Mouse (Mus musculus): Measurements from ENCODE around the gene Kcnmb3. TPM values are rescaled to one million over a fixed set of nuclear protein-coding genes. Genes with fewer than 3 reads are reported as not detected.

Gene Kcnmb3
- polyA plus RNA-seq, 1 experiment from 2014 or later, result 0.23 TPM

DNA sequence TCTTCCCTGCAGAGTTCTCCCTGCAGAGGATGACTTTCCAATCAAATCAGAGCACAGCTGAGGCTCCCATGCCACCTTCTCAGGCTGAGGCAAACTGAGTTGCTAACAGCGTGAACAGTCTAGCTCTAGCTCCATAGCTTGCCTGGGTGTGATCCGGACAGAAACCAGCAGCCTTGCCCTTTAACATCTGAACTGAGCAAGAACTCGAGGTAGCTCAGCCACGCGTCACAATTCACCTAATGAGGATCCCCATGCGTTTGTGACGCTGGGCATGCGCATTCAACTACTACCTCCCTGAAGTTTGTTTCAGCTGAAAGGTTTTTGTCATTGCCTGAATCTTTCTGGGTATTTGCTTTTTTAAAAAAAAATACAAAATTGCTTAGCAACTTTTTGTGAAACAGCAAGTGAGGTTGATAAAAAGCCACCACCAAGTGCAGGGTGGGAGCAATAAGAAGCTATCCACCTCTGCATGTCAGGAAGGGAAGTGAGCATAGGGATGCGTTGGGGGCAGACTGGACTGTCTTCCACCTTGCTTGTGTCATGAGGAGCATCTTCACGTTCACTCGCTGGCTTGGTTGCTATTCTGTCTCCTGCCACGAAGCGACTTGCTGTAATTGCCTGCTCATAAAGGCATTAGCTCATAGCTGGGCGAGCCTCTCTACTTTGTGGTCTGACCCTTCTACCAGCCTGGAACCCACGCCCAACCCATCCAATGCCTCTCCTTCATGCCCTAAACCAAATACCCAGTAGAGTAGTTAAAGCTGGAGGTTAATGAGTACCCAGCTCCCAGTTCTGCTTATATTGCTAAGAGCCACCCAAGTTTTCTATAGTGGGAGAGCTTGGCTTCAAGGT lies 1.7 kb downstream of the Kcnmb3 start:
- no peaks in the 10 kb centered on the region for H3K36me3 ChIP-seq
- 0 out of 2 replicates have a peak, but pooled peaks cover 4% of the 10 kb centered on the region for H3K27me3 ChIP-seq
- no peak for ATAC-seq (ENCODE audit: low FRiP score, low read depth)
- no peak overlapping the region for H3K4me3 ChIP-seq
- no peak overlapping the region for H3K4me2 ChIP-seq (replicated peaks)
- no peak overlapping the region for H3K9ac ChIP-seq (replicated peaks)
- no peak overlapping the region for H3K27ac ChIP-seq (replicated peaks)
- H3K4me1 ChIP-seq, result peaks cover 1% of the 10 kb centered on the region; the same call in 1 of the 2 replicates
- 87% methylated on average over 15 of the region's 15 CpGs for WGBS
- no peaks in the 10 kb centered on the region for H3K9me3 ChIP-seq

DNA sequence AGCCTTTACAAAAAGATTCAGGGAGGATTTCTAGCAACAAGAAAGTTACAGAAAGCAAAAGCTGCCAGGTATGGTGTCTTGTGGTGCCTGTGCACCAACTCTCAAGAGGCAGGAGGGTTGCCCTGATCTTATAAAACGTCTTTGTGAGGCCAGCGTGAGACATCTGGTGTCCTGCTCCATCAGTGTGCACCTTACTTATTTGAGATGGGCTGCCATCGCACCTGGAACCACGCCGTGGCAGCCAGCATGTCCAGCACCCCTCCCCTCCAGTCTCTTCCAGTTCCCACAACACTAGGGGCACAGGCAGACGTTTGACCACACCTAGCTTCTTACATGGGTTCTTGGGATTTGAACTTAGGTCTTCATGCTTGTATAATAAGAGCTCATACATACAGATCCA lies 3.9 kb downstream of the Kcnmb3 start:
- 0 out of 2 replicates have a peak, but pooled peaks cover 3% of the 10 kb centered on the region for H3K27me3 ChIP-seq
- H3K9me3 ChIP-seq, result no peaks in the 10 kb centered on the region

DNA sequence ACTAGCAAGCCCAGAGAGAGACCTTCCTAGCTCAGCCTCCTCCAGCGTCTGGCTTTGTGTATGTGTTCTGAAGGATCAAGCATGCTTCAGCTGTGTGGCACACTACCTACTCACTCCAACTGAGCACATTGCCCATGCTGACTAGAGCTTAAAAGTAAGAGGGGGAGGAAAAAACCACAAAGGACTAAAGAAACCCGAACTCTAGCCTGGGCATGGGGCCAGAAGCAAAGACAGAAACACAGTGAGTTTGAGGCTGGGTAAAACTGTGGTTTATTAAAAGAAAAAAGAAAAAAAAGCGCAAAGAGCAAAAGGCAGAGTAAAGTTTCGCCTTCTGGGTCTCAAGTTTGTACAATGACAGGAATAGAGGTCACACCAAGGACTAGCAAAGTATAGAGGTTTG lies 5.5 kb downstream of the Kcnmb3 start:
- Histone ChIP-seq H3K9me3 (no peaks in the 10 kb centered on the region), H3K27ac (replicated peaks) (no peak overlapping the region), H3K4me2 (replicated peaks) (no peak overlapping the region), H3K27me3 (no peaks in the 10 kb centered on the region), H3K4me3 (no peak overlapping the region), H3K9ac (replicated peaks) (no peak overlapping the region), H3K36me3 (no peaks in the 10 kb centered on the region), H3K4me1 (no peaks in the 10 kb centered on the region)
- 85% methylated on average over 4 of the region's 4 CpGs for WGBS
- ATAC-seq (ENCODE audit: low FRiP score, low read depth), result no peak

More for the DNA sequence above, 3.9 kb downstream of the Kcnmb3 start:
- no peak for ATAC-seq (ENCODE audit: low FRiP score, low read depth)
- Histone ChIP-seq H3K4me3 (no peak overlapping the region), H3K36me3 (no peaks in the 10 kb centered on the region), H3K9ac (replicated peaks) (no peak overlapping the region), H3K27ac (replicated peaks) (no peak overlapping the region), H3K4me1 (no peaks in the 10 kb centered on the region), H3K4me2 (replicated peaks) (no peak overlapping the region)
- WGBS, result 82% methylated on average over 6 of the region's 6 CpGs

DNA sequence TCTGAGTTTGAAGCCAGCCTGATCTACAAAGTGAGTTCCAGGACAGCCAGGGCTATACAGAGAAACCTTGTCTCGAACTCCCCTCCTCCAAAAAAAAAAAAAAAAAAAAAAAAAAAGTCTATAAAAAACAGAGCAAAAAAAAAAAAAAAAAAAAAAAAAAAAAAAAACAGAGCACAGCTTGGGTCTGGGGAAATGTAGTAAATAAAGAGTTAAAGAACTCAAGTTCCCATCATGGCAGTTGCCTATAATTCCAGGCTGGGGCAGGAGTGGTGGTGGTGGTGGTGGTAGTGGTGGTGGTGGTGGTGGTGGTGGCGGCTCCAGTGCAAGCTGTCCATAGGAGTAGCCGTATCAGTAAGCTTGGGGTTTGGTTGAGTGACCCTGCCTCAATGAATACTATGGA lies 9.0 kb downstream of the Kcnmb3 start:
- Histone ChIP-seq H3K4me3 (no peak overlapping the region), H3K36me3 (no peaks in the 10 kb centered on the region), H3K9ac (replicated peaks) (no peak overlapping the region), H3K9me3 (no peaks in the 10 kb centered on the region), H3K27ac (replicated peaks) (no peak overlapping the region), H3K27me3 (no peaks in the 10 kb centered on the region), H3K4me2 (replicated peaks) (no peak overlapping the region), H3K4me1 (no peaks in the 10 kb centered on the region)
- 84% methylated on average over 3 of the region's 3 CpGs for WGBS
- no peak for ATAC-seq (ENCODE audit: low FRiP score, low read depth)

DNA sequence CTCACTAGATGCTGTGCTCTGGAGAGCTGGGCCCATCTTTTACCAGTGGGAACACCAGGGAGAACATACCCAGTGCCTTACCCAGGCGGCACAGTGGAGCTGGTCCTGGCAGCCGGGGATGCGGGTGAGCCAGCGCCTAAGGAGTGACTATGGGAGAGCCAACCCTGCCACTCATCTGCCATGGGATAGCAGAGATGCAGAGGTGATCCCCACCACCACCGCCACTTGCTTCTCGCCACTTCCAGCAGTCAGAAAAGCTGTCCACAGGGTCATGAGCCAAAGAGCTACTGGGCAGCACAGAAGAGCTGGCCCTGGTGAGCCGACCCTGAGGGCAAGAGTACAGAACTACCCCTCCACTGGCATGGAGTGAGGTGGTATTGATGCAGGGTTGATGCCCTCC lies 12.1 kb downstream of the Kcnmb3 start:
- Histone ChIP-seq H3K36me3 (no peaks in the 10 kb centered on the region), H3K9me3 (no peaks in the 10 kb centered on the region), H3K4me1 (no peaks in the 10 kb centered on the region), H3K4me2 (replicated peaks) (no peak overlapping the region), H3K27ac (replicated peaks) (no peak overlapping the region), H3K4me3 (no peak overlapping the region), H3K9ac (replicated peaks) (no peak overlapping the region), H3K27me3 (no peaks in the 10 kb centered on the region)
- ATAC-seq (ENCODE audit: low FRiP score, low read depth), result no peak
- WGBS, result 96% methylated on average over 7 of the region's 7 CpGs

DNA sequence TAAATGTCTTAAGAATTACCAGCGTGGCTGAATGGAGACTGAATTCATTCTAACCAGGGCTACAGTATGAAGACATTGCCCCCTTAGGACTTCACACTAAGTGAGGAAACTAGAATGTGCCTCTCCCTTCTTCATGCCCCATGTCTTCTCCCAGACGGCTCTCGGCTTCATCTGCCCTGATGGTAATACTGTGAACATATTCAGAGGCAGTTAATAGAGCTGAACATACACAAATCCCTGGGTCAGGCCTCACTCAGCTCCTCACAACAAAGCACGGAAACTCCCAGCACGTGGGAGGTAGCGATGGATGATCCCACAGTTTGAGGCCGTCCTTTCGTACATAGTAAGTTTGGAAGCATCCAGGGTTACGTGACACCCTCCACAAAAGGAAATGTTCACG lies 18.8 kb downstream of the Kcnmb3 start:
- no peak overlapping the region for H3K4me2 ChIP-seq (replicated peaks)
- H3K9ac ChIP-seq (replicated peaks), result no peak overlapping the region
- H3K4me3 ChIP-seq, result no peak overlapping the region
- ATAC-seq (ENCODE audit: low FRiP score, low read depth), result no peak
- no peaks in the 10 kb centered on the region for H3K27me3 ChIP-seq
- WGBS, result 86% methylated on average over 10 of the region's 10 CpGs
- no peaks in the 10 kb centered on the region for H3K4me1 ChIP-seq
- no peaks in the 10 kb centered on the region for H3K36me3 ChIP-seq
- H3K9me3 ChIP-seq, result no peaks in the 10 kb centered on the region
- H3K27ac ChIP-seq (replicated peaks), result no peak overlapping the region

DNA sequence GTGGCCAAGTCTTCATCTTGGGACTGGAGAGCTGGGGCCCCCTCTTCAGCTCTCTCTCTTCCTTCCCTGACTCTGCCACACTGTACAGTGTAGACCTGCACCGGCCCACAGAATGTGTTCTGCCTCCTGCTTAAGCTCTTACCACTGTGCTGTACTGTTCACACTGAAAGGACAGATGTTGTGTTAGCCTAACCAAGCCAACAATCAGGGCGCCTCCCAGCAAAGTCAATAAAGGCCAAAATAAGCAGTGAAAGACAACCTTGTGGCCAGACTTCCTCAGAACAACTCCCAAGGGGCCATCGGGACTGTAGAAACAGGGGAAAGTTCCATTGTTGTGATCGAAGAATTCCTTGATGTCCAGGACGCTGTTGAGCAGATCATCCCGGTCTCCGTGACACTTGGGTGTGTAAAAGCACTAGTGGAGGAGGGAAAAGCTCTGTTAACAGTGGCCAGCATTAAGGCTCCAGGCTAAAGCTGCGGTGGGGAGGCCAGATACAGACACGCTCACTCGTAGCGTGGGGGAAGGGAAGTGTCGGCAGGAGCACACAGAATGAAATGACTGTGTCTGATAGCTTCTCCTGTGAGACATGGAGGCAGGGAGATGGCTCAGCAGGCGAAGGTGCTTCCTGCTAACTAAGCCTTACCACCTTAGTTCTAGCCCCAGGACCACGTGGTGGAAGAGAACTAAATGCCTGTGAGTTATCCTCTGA lies 19.7 kb downstream of the Kcnmb3 start:
- no peaks in the 10 kb centered on the region for H3K36me3 ChIP-seq
- no peak overlapping the region for H3K4me3 ChIP-seq
- ATAC-seq (ENCODE audit: low FRiP score, low read depth), result no peak
- no peaks in the 10 kb centered on the region for H3K9me3 ChIP-seq
- H3K9ac ChIP-seq (replicated peaks), result no peak overlapping the region
- no peaks in the 10 kb centered on the region for H3K27me3 ChIP-seq
- no peaks in the 10 kb centered on the region for H3K4me1 ChIP-seq
- H3K4me2 ChIP-seq (replicated peaks), result no peak overlapping the region
- WGBS, result 83% methylated on average over 14 of the region's 14 CpGs
- no peak overlapping the region for H3K27ac ChIP-seq (replicated peaks)

DNA sequence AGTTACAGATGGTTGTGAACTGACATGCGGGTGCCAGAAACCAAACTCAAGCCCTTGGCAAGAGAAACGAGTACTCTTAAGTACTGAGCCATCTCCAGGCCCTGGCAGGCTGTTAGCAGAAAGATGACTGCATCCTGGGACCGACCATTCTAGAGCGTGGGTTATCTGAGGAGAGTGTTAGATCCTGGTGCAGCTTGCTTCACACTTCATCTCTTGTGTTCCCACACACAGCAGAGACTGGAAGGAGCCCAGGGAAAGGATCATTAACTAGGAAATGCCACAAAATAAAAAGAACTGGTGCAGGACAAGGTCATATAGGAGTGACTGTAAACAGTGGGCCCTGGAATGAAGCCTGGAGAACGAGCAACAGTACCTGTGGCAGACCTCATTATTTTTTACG lies 20.9 kb downstream of the Kcnmb3 start:
- WGBS, result 90% methylated on average over 6 of the region's 6 CpGs
- H3K27ac ChIP-seq (replicated peaks), result no peak overlapping the region
- H3K4me3 ChIP-seq, result no peak overlapping the region
- no peaks in the 10 kb centered on the region for H3K9me3 ChIP-seq
- no peaks in the 10 kb centered on the region for H3K36me3 ChIP-seq
- no peak for ATAC-seq (ENCODE audit: low FRiP score, low read depth)
- H3K27me3 ChIP-seq, result no peaks in the 10 kb centered on the region
- no peak overlapping the region for H3K9ac ChIP-seq (replicated peaks)
- no peaks in the 10 kb centered on the region for H3K4me1 ChIP-seq
- H3K4me2 ChIP-seq (replicated peaks), result no peak overlapping the region

DNA sequence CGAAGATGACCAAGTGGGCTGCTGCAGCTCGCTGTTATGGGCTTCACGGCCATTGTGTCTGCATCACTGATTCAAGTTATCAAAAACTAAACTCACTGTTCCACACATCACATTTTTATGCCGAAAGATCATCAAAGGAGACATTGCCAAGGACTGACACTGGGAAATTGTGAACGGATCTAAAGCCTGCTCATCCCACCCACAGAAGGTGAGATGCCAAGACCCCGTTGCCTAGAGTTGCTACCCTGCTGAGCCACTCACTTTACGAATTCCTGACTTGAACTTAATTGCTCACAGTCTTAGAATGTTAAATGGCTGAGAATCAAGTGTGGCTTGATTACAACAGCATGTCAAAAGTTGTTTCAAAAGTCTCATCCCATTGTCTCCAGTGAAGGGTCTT lies 21.6 kb downstream of the Kcnmb3 start:
- no peaks in the 10 kb centered on the region for H3K27me3 ChIP-seq
- no peaks in the 10 kb centered on the region for H3K9me3 ChIP-seq
- H3K4me3 ChIP-seq, result no peak overlapping the region
- H3K4me2 ChIP-seq (replicated peaks), result no peak overlapping the region
- H3K36me3 ChIP-seq, result no peaks in the 10 kb centered on the region
- no peak for ATAC-seq (ENCODE audit: low FRiP score, low read depth)
- H3K9ac ChIP-seq (replicated peaks), result no peak overlapping the region
- H3K27ac ChIP-seq (replicated peaks), result no peak overlapping the region
- no peaks in the 10 kb centered on the region for H3K4me1 ChIP-seq
- WGBS, result 80% methylated on average over 7 of the region's 7 CpGs

DNA sequence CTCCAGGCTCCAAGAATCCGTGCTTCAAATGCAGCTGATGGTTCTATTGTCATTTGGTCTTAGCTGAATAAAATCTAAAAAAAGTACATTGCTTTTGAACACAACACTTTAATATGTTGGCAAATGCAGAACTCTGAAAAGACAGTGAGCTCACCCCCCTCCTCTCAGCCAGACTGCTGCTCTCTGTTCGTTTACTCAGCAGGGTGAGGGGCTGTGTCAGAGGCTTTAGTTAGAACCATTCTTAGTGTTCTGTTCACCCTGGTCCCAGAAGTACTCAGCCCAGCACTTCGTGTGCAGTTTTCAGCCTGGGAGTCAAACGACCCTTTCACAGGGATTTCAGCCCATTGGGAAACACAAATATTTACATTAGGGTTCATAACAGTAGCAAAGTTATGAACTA lies 23.6 kb downstream of the Kcnmb3 start:
- 72% methylated on average over 4 of the region's 4 CpGs for WGBS
- Histone ChIP-seq H3K36me3 (peaks cover 6% of the 10 kb centered on the region), H3K27me3 (no peaks in the 10 kb centered on the region), H3K27ac (replicated peaks) (no peak overlapping the region), H3K4me3 (no peak overlapping the region), H3K4me2 (replicated peaks) (no peak overlapping the region), H3K4me1 (no peaks in the 10 kb centered on the region), H3K9me3 (no peaks in the 10 kb centered on the region), H3K9ac (replicated peaks) (no peak overlapping the region)
- no peak for ATAC-seq (ENCODE audit: low FRiP score, low read depth)

DNA sequence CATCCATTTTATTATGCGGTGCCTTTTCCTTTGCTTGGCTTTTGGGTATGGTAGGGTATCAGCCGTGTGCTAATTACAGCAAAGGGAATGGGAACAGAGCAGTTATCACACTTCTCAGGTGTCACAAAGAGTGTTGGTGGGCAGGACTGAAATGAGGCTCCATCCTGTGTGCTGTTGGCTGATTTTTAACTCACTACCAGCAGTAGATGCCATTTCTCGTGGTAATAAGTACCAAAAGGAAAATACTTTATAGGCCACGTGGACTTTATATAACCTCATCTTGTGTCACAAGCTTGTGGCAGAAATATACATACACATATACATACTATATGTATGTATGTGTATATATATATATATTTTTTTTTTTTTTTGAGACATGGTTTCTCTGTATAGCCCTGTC lies 24.7 kb downstream of the Kcnmb3 start:
- Histone ChIP-seq H3K4me1 (no peaks in the 10 kb centered on the region), H3K9me3 (no peaks in the 10 kb centered on the region), H3K36me3 (peaks cover 17% of the 10 kb centered on the region), H3K4me2 (replicated peaks) (no peak overlapping the region), H3K27ac (replicated peaks) (no peak overlapping the region), H3K27me3 (no peaks in the 10 kb centered on the region), H3K9ac (replicated peaks) (no peak overlapping the region), H3K4me3 (no peak overlapping the region)
- no peak for ATAC-seq (ENCODE audit: low FRiP score, low read depth)
- 95% methylated on average over 4 of the region's 4 CpGs for WGBS

DNA sequence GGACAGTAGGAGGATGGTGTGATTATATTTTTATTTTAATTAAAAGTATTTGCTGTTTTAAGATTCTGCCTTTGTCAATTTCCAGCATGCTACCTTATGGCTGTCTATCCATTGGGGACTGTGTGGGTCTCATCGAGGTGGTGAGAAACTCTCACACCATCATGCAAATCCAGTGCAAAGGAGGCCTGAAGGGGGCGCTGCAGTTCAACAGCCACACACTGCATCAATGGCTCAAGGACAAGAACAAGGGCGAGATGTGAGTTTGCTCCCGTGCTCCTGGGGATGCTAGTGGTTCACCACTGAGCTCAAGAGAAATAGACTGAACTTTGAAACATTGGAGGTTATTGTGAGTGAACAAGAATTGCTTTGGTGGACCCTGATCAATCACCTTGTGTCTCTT lies 32.3 kb downstream of the Kcnmb3 start:
- Histone ChIP-seq H3K9me3 (no peaks in the 10 kb centered on the region), H3K9ac (replicated peaks) (no peak overlapping the region), H3K4me3 (no peak overlapping the region), H3K27me3 (no peaks in the 10 kb centered on the region), H3K4me1 (no peaks in the 10 kb centered on the region), H3K27ac (replicated peaks) (no peak overlapping the region), H3K36me3 (peaks cover 82% of the 10 kb centered on the region), H3K4me2 (replicated peaks) (no peak overlapping the region)
- 72% methylated on average over 4 of the region's 4 CpGs for WGBS
- ATAC-seq (ENCODE audit: low FRiP score, low read depth), result no peak

All from midbrain, embryonic 12.5 days (tissue).